Comparison of ENCODE assay signal across 1 mouse cellular context in genomic region chr9:114400949-114401684, GRCm38 (mm10).
TF ChIP-seq lines count a peak whose summit lies in the region.

Gene Glb1 (plus strand): TSS chr9:114401076.
Gene Tmppe (plus strand): TSS chr9:114401105.

TF ChIP-seq in MEL, 35 proteins besides CTCF, POLR2A, EP300 and RAD21 (continued from another document):
- TF ChIP-seq BHLHE40 (IDR thresholded peaks at IDR 0.05; ENCODE audit: borderline replicate concordance, low read depth, low read length) (peak; percentile 64; the same call in 1 of the 2 replicates), ZMIZ1 (IDR thresholded peaks at IDR 0.05; ENCODE audit: low read depth, low read length) (no peak), ZKSCAN1 (IDR thresholded peaks at IDR 0.05; ENCODE audit: low read depth, low read length) (no peak), ELF1 (IDR thresholded peaks at IDR 0.05; ENCODE audit: low read depth, low read length) (peak; percentile 50), POLR2AphosphoS5 (IDR thresholded peaks at IDR 0.05; ENCODE audit: borderline replicate concordance, low read depth, low read length) (no peak), NRF1 (IDR thresholded peaks at IDR 0.05; ENCODE audit: insufficient read depth, low read depth, low read length, poor library complexity, severe bottlenecking) (peak; percentile 31; the same call in 1 of the 2 replicates), TBP (IDR thresholded peaks at IDR 0.05; ENCODE audit: low read depth, low read length) (peak; percentile 55; the same call in 1 of the 2 replicates), USF1 (IDR thresholded peaks at IDR 0.05; ENCODE audit: low read depth, low read length) (peak; percentile 98), MAFK (IDR thresholded peaks at IDR 0.05; ENCODE audit: borderline replicate concordance, low read depth, low read length) (no peak), MAZ (IDR thresholded peaks at IDR 0.05; ENCODE audit: low read depth, low read length) (no peak), SMC3 (IDR thresholded peaks at IDR 0.05; ENCODE audit: low read depth, low read length) (no peak), ETS1 (IDR thresholded peaks at IDR 0.05; ENCODE audit: low read depth, low read length) (peak; percentile 76), JUND (IDR thresholded peaks at IDR 0.05; ENCODE audit: low read depth, low read length) (no peak), KAT2A (conservative IDR thresholded peaks at IDR 0.05; ENCODE audit: low read depth, low read length) (no peak), GATA1 (IDR thresholded peaks at IDR 0.05; ENCODE audit: low read depth, low read length) (no peak), CHD2 (IDR thresholded peaks at IDR 0.05; ENCODE audit: low read length) (no peak), TAL1 (IDR thresholded peaks at IDR 0.05; ENCODE audit: low read length) (no peak), MYC (IDR thresholded peaks at IDR 0.05; ENCODE audit: low read depth, low read length) (no peak), CHD1 (IDR thresholded peaks at IDR 0.05; ENCODE audit: low read depth, low read length) (peak; percentile 74; the same call in 1 of the 2 replicates), MAX (IDR thresholded peaks at IDR 0.05; ENCODE audit: low read length) (peak; percentile 94)
